Mouse (Mus musculus) embryonic fibroblast, embryonic 13.5 days (primary cell): ENCODE measurements around the gene Ccdc194. TPM values are rescaled to one million over a fixed set of nuclear protein-coding genes. Genes with fewer than 3 reads are reported as not detected.

ENCODE experiments used
- H3K27ac ChIP-seq: 2 replicates; pipeline ENCODE4 v1.5.1; 2012; ENCODE audit warnings: low read length, control low read depth, inconsistent platforms; ENCODE audit not compliant: insufficient read depth
- H3K4me1 ChIP-seq: 2 replicates; pipeline ENCODE4 v1.6.1; 2011; ENCODE audit warnings: low read length; ENCODE audit not compliant: control insufficient read depth, insufficient read depth
- H3K4me3 ChIP-seq: 2 replicates; pipeline ENCODE4 v1.5.1; 2011; ENCODE audit warnings: mild to moderate bottlenecking, control low read depth, low read length; ENCODE audit not compliant: insufficient read depth
- CTCF ChIP-seq: IDR thresholded peaks from 2 replicates; pipeline ENCODE4 v1.5.1; 2011; ENCODE audit warnings: mild to moderate bottlenecking, control low read depth, low read length, moderate library complexity, borderline replicate concordance; ENCODE audit not compliant: insufficient read depth
- POLR2A ChIP-seq: IDR thresholded peaks from 2 replicates; pipeline ENCODE4 v1.6.1; 2011; ENCODE audit warnings: low read depth, mild to moderate bottlenecking, control low read depth, low read length, moderate library complexity
- polyA plus RNA-seq: library from polyadenylated mRNA; stranded (reverse); fragments of >200 nt; gene quantifications from 2 replicates; pipeline ENCODE4 v1.2.4, GENCODE M21; 2011; ENCODE audit warnings: low read depth; ENCODE audit not compliant: missing spikeins, insufficient read length

The Ccdc194 gene
- polyA plus RNA-seq, 1 experiment = not detected

GRCm38 (mm10) chr8:71568387-71568937 is 43.0 kb upstream of the Ccdc194 start, which contains the start of gene Slc27a1:
Gene Slc27a1, plus strand, starts transcription at chr8:71568882.
- H3K4me3 ChIP-seq = peak within 1 kb of the TSS; percentile 37
- 0 out of 2 replicates have a peak, but pooled peaks cover 3% of the 10 kb centered on the region for H3K4me1 ChIP-seq
- no peak for TF ChIP-seq CTCF
- no peak for TF ChIP-seq POLR2A
- no peak within 1 kb of the TSS for H3K27ac ChIP-seq

- H3K27ac ChIP-seq = no peak overlapping the region
- H3K4me1 ChIP-seq = 0 out of 2 replicates have a peak, but pooled peaks cover 3% of the 10 kb centered on the region
- TF ChIP-seq CTCF (no peak), POLR2A (no peak)
- H3K4me3 ChIP-seq = no peak overlapping the region
Measured at GRCm38 (mm10) chr8:71567587-71567986, 42.1 kb upstream of the Ccdc194 start.

DNA sequence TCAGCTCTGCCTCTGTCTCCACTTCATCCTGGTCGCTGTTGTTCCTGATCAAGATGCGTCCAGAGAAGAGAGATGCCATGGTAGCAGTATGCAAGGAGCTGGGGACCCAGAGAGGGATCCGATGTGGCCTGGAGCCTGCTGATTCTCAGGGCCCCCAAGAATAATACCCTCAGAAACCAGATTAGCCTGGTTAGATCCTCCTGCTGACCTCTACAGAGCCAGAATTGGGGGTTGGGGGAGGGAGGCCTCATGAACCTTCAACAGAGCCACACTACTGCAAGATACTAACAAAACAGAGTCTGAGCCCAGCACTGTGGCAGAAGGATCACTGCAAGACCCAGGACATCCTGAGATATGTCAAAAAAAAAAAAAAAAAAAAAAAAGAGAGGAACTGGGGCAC is 41.0 kb upstream of the Ccdc194 start, which contains the start of gene Nxnl1:
Gene Nxnl1, minus strand, starts transcription at position 101 of the 400 bp plus-strand sequence.
- TF ChIP-seq CTCF = no peak
- no peak for TF ChIP-seq POLR2A

DNA sequence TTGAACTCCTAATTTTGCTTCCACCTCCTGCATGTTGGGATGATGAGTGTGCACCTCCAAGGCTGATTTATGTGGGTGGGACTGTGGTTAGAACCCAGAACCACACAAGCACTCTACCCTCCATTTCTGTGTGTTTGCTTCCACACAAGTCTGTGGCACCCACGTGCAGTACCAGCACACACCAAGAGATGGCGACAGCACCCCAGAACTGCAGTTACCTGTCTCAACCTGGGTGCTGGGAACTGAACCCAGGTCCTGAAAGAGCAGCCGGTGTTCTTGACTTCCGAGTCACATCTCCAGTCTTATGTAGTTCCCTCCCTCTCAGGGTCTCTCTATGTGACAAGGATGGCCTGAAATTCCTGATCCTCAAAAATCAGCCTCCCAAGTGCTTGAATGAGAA is 38.5 kb upstream of the Ccdc194 start:
- Histone ChIP-seq H3K4me1 (no peaks in the 10 kb centered on the region), H3K27ac (no peak overlapping the region), H3K4me3 (no peak overlapping the region)
- TF ChIP-seq POLR2A = no peak
- TF ChIP-seq CTCF = 0 out of 2 replicates have a peak, but pooled peaks have one; percentile 9

More for the DNA sequence above, 41.0 kb upstream of the Ccdc194 start, which contains the start of gene Nxnl1:
- Histone ChIP-seq H3K4me3 (no peak within 1 kb of the TSS), H3K27ac (no peak within 1 kb of the TSS), H3K4me1 (0 out of 2 replicates have a peak, but pooled peaks cover 3% of the 10 kb centered on the region)

DNA sequence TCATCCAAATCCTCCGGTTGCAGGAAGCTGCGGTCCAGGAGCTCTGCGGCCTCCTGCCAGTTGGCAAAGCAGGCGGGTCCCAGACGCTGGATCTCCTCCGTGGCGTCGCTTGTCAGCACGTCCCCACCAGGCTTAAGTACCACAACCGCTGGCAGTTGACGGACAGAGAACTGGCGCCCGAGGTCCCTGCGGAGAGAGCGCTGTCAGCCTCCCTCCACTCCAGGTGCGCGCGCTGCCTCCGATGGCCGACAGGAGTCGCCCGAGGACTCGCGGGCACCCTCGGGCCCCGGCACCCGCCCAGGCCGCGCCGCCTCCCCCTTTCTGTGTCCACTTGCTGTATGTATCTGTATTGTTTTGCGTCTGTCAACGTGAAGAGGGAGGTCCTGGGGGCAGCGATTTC is 37.2 kb upstream of the Ccdc194 start:
- H3K4me3 ChIP-seq = no peak overlapping the region
- TF ChIP-seq POLR2A (no peak), CTCF (peak; percentile 65)

DNA sequence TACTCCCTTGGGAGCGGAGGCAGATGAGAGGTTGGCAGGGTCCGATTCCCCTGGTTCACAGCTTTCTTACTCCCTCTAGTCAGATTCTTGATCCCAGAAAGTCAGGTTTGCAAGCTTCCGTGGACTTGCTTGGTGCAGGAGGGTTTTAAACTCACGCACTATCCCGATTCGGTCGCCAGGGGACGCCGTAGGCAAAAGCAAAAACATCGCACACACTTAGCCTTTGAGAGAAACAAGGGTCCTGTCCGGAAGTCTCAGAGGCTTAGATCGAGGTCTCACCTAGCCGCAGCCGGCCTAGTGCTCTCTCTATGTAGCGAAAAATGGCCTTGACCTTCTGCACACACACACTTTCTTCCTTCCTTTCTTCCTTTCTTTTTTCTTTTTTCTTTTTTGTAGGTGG is 35.9 kb upstream of the Ccdc194 start:
- TF ChIP-seq CTCF (peak; percentile 88), POLR2A (no peak)
- no peaks in the 10 kb centered on the region for H3K4me1 ChIP-seq
- no peak overlapping the region for H3K4me3 ChIP-seq
- no peak overlapping the region for H3K27ac ChIP-seq

More for the DNA sequence above, 37.2 kb upstream of the Ccdc194 start:
- no peaks in the 10 kb centered on the region for H3K4me1 ChIP-seq
- H3K27ac ChIP-seq = no peak overlapping the region

DNA sequence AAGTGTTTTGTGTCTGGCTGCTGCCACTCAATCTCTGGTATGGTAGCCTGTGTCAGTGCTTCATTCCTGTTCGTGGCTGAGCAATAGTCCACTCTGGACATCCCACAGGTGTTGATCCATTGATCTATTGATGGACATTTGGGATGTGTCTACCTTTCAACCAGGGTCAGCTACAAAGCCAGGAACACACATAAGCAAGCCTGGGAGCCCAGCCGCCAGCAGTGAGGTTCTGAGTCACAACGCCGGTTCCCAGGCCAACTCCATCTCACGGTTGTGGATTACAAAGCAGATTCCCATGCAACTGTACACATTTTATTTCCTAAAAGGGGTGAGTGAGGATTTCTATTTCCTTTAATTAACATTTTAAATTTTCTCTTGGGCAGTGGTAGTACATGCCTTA is 35.3 kb upstream of the Ccdc194 start:
- no peak overlapping the region for H3K27ac ChIP-seq
- H3K4me3 ChIP-seq = no peak overlapping the region
- TF ChIP-seq CTCF = no peak
- TF ChIP-seq POLR2A = no peak
- no peaks in the 10 kb centered on the region for H3K4me1 ChIP-seq

- Histone ChIP-seq H3K4me3 (no peak overlapping the region), H3K4me1 (no peaks in the 10 kb centered on the region)
- TF ChIP-seq CTCF = no peak
- no peak for TF ChIP-seq POLR2A
Measured at GRCm38 (mm10) chr8:71560071-71560470, 34.6 kb upstream of the Ccdc194 start.

DNA sequence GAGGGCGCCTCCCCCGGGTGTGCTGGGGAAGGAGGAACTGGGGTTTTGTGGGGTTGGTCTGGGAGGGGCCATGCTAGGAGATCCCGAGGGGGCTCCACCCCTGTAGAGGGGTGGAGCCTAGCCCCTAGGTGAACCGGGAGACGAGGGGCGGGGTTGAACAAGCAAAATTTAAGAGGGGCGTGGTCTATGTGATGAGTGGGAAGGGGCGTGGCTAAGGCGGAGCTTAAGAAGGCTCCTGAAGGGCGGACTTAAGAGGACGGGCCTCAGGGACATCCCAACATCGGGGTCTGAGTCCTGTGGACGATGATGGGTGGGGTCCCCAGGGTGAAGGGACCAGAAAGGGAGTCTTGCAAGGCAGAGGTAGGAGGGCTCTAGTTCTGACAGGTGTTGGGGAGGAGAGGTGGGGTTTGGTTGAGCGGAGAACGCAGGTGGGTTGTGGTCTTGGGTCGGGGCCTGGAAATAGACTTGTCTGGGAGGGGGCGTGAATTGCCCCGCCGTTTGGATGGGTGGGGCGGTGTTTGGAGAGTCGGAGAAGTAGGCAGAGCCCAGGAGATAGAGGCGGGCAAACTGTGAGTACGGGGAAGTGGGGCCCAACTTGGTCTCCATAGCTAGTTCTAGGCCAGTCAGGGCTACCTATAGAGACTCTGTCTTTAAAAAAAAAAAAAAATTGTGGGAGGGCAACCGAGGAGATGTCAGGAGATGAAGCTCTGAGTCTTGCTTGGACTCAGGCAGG is 33.6 kb upstream of the Ccdc194 start:
- no peak overlapping the region for H3K27ac ChIP-seq
- TF ChIP-seq POLR2A (0 out of 2 replicates have a peak, but pooled peaks have one; percentile 13), CTCF (no peak)
- no peaks in the 10 kb centered on the region for H3K4me1 ChIP-seq

More at GRCm38 (mm10) chr8:71560071-71560470, 34.6 kb upstream of the Ccdc194 start:
- H3K27ac ChIP-seq = no peak overlapping the region

DNA sequence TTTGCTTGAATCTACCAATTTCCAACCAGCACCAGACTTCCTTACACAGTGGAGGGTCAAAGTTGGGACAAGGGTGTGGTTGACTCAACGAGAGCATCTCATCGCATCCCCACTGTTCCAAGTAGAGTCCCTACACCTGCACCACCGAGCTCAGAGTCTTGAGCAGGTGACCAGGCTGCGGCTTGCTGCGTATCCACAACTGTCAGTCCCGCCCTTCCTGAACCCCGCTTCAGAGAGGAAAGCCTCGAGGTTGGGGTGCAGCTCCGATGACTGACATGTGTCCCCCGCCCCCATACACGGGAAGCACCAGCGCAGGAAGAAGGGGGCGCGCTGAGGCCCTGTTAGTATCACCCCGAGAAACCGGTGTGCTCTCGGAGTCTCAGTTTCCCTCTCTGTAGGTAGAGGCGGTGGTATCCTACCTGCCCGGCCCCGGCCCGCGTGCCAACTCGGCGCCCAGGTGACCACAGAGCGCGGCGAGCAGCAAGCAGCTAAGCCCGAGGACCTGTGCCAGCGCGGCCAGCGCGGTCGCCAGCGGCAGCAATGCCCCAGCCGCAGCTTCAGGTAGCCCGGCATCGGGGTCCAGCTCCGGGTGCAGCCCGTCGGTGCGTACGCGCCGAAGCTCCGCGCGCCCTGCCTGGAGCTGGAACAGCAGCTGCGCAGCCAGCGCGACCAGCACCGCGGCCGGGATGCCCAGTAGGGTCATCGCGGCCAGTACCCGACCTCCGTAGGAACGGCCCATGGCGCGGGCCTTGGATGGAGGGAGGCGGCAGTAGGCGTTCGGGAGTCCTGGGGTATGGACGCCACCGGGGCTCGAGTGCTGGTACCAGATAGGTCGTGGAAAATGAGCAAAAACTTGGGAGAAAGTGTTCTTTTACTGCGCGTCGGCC is 32.8 kb upstream of the Ccdc194 start, which contains the start of gene Tmem221:
Gene Tmem221, minus strand, starts transcription at position 801 of the 887 bp plus-strand sequence.
- TF ChIP-seq CTCF (no peak), POLR2A (no peak)
- Histone ChIP-seq H3K4me3 (peak within 1 kb of the TSS; percentile 22), H3K27ac (no peak within 1 kb of the TSS), H3K4me1 (no peaks in the 10 kb centered on the region)

More for the DNA sequence above, 33.6 kb upstream of the Ccdc194 start:
- H3K4me3 ChIP-seq = peak overlapping the region; percentile 22
